Mouse (Mus musculus) lung, postnatal 4 days (tissue): ENCODE data around the gene Csf3.
A peak's percentile ranks its signal among the peaks of the same experiment; 100 is the strongest.

ENCODE experiments used
- DNase-seq, 2 experiments: peaks; one replicate each; pipeline ENCODE4 v3.0.0; 2021

The Csf3 gene

DNA sequence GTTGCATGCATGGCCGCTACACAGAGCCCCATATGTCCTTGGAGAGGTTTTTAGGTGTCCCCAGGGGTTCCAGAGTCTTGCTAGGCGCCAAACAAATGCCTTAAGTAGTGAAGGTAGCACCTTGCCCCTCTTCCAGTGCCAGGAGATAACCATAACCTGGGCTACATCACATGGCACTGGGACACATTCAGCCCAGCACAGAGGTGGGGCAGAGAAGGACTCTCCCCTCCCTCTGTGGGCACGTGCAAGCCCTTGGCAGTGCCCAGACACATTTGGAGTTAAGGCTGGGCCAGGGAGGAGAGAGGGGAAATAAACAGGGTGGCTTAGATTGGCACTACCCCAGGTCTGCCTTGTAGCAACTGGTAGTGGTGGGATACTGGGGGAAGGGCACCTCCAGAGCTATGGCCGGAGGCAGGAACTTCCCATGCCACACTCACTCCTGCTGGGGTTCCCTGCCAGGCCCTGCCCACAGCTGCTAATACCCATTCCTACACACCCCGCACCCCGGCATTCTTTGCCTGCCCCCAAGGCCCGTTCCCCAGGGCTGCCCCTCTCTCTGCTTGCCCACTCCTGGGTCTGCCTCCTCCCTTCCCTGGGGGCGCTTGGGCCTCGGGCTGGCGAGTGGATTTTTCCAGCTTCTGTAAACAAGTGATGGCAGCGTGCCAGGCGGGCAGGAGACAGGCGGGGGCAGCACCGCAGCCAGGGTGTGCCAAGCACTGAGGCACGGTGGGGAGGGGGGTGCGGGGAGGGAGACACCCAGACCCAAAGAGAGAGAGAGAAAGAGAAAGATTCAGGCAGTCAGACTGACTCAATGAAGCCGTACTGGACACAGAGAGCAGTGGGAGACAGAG is 49.5 kb downstream of the Csf3 start:
- peak; percentile 84 to 90 for DNase-seq

DNA sequence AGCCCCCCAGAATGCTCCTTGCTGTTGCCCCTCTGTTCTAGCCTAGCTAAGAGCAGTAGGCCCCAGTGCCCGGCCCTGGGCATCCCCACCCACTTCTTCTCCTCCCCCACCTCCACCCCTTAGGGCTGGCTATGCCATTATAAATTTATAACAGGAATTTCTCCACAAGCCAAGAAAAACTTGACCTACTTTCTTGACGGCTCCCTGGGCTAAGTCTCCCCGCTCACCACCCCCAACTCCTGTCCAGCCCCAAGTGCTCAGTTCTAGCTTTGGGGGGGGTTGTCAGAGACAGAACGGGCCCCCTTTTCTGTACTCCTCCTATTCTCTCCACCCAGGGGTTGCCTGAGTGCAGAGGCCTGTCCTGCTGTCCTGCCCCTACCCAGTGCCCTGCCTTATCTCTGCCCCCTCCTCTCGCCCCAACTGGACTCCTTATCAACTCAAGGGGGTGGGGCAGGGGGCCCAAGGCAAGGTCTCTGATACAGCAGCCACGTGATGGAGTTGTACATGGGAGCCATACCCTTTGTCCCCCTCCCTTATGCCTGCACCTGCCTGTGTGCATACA is 50.2 kb downstream of the Csf3 start:
- DNase-seq, result peak in 1 of 2 experiments; percentile 33

DNA sequence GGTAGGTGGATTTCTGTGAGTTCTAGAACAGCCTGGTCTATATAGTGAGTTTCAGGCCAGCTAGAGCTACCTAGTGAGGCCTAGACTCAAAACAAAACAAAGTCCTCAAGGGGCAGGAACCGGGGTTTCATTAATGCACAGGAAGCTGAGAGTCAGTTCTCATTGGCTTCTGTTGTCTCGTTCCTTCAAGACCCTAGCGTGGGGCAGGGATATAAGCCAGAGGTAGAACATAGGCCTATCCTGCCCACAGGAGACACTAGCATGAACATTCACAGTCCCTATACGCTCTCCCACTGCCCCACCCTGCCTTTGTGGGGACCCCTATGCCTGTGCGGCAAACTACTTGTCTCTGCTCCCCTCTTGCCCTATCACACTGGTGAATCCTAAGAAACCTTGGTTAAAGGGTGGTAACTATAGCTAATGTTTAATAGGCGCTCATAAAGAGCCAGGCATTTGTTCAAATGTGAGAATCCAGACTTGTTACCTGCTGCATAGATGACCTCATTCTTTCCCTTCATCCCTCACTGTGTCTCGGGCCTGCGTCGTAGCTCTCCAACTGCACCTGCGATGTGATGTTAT is 51.6 kb downstream of the Csf3 start:
- DNase-seq, result no peak
